Mouse (Mus musculus): ENCODE data around the gene Scn1b. TPM values are rescaled to one million over a fixed set of nuclear protein-coding genes. Genes with fewer than 3 reads are reported as not detected.

Gene Scn1b
- polyA plus RNA-seq (2012; ENCODE audit: low replicate concordance): 8.6 and 26.1 TPM in 2 replicates

GRCm38 (mm10) chr7:31126851-31127724, at the start of gene Scn1b:
Gene Scn1b (minus strand): TSS chr7:31127003.

GRCm38 (mm10) chr7:31155296-31156033, 28.7 kb upstream of the Scn1b start, which contains the start of gene Gramd1a:
Gene Gramd1a (minus strand): TSS chr7:31155896.

GRCm38 (mm10) chr7:31115182-31115581, 11.6 kb downstream of the Scn1b start, which contains the start of gene Hpn:
Gene Hpn (minus strand): TSS chr7:31115290.

DNA sequence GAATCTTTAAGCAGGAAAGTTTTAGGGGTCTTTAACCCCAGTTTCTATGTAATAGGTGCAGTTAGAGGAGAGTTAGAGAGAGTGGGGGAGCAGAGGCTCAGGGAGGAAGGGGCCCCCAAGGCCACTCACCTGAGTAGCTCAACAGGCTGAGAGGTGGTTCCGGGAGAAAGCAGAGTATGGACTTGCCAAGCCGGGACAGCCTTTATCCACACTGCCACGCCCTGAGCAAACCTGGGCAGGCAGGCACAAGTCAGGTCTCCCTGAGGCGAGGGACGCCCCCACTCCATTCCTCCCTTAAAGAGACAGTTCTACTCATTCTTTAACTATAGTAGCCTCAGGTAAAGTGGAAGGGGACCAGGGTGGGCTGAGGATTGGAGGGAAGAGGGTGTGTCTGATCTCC, 50.3 kb downstream of the Scn1b start, which contains the start of gene Fxyd3:
Gene Fxyd3 (minus strand): TSS at position 213 of the 400 bp plus-strand sequence.

Other genes starting within 250 kb of the Scn1b start
- 64.8 and 456 TPM in 2 replicates for gene Cd22, start 246.7 kb downstream of the Scn1b start, polyA plus RNA-seq (2012; ENCODE audit: low replicate concordance)
- 2.7 and 3.1 TPM in 2 replicates for gene Mag, start 212.1 kb downstream of the Scn1b start, polyA plus RNA-seq (2012; ENCODE audit: low replicate concordance)
- gene Hamp2, start 202.3 kb downstream of the Scn1b start, polyA plus RNA-seq (2012; ENCODE audit: low replicate concordance): not detected in 2 replicates
- gene Hamp, start 183.0 kb downstream of the Scn1b start, polyA plus RNA-seq (2012; ENCODE audit: low replicate concordance): not detected in 2 replicates
- 151 and 188 TPM in 2 replicates for gene Usf2, start 170.2 kb downstream of the Scn1b start, polyA plus RNA-seq (2012; ENCODE audit: low replicate concordance)
- gene Lsr, start 153.5 kb downstream of the Scn1b start, polyA plus RNA-seq (2012; ENCODE audit: low replicate concordance): 4.8 and 9.2 TPM in 2 replicates
- gene Fam187b, start 153.2 kb downstream of the Scn1b start, polyA plus RNA-seq (2012; ENCODE audit: low replicate concordance): 0.07 and 0.18 TPM in 2 replicates
- gene Fxyd5, start 84.5 kb downstream of the Scn1b start, polyA plus RNA-seq (2012; ENCODE audit: low replicate concordance): 668 and 903 TPM in 2 replicates
- 1.7 and 2.9 TPM in 2 replicates for gene Fxyd7, start 75.5 kb downstream of the Scn1b start, polyA plus RNA-seq (2012; ENCODE audit: low replicate concordance)
- gene Fxyd1, start 69.8 kb downstream of the Scn1b start, polyA plus RNA-seq (2012; ENCODE audit: low replicate concordance): 8.0 and 11.6 TPM in 2 replicates
- 0.08 and 0.24 TPM in 2 replicates for gene Lgi4, start 67.7 kb downstream of the Scn1b start, polyA plus RNA-seq (2012; ENCODE audit: low replicate concordance)
- not detected in 2 replicates for gene Fxyd3, start 50.3 kb downstream of the Scn1b start, polyA plus RNA-seq (2012; ENCODE audit: low replicate concordance)
- 2.6 and 9.2 TPM in 2 replicates for gene Hpn, start 11.7 kb downstream of the Scn1b start, polyA plus RNA-seq (2012; ENCODE audit: low replicate concordance)
- gene Gramd1a, start 28.9 kb upstream of the Scn1b start, polyA plus RNA-seq (2012; ENCODE audit: low replicate concordance): 291 and 896 TPM in 2 replicates
- not detected in 2 replicates for gene Scgb2b2, start 163.5 kb upstream of the Scn1b start, polyA plus RNA-seq (2012; ENCODE audit: low replicate concordance)
- gene Scgb1b2, start 164.8 kb upstream of the Scn1b start, polyA plus RNA-seq (2012; ENCODE audit: low replicate concordance): not detected in 2 replicates
- not detected in 2 replicates for gene Scgb2b3, start 235.1 kb upstream of the Scn1b start, polyA plus RNA-seq (2012; ENCODE audit: low replicate concordance)
- gene Scgb1b3, start 248.6 kb upstream of the Scn1b start, polyA plus RNA-seq (2012; ENCODE audit: low replicate concordance): not detected in 2 replicates